Mouse (Mus musculus): ENCODE results near the gene Slirp. TPM values are rescaled to one million over a fixed set of nuclear protein-coding genes. Genes with fewer than 3 reads are reported as not detected.
"Not testable (repeated sequence)": the region's sequence is repeated elsewhere in the genome, so short reads cannot be mapped to it uniquely, and the experiment has no call there.

Gene Slirp
- total RNA-seq, 2 experiments from 2014 or later = 155 to 160 TPM

DNA sequence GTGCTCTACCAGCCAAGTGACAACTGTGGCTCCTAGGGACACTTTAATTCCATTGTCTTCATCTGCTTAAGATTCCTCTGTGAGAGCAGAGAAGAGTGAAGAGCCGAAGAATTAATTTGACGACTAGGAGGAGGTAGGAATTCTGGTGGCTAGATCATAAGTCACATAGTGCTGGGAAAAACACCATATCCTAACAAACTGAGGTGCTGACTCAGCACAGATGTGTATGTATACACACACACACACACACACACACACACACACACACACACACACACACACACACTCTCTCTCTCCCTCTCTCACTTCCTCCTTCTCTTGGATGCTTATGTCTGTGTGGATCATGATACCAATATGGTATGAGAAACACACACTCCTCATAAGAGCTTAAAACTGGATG is 15.4 kb upstream of the Slirp start:
- DNase-seq = no peak

DNA sequence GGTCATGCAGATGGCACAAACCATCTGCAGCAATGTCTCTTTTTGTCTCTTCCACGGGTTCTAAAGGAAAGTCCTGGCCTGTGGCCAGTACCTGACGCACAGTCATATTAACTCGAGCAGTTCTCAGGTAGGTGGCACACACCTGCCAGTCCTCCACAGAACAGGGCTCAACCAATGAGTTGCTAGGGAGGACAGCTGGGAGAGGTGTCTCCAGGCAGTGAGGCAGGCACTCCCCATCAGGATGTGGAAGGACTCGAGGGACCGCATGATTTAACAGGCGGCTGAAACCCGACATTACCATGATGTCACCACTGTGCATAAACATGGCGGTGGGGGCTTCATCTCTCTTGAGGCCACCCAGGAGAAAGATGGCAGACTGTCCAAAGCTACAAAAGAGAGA is 14.8 kb upstream of the Slirp start:
- DNase-seq = no peak

DNA sequence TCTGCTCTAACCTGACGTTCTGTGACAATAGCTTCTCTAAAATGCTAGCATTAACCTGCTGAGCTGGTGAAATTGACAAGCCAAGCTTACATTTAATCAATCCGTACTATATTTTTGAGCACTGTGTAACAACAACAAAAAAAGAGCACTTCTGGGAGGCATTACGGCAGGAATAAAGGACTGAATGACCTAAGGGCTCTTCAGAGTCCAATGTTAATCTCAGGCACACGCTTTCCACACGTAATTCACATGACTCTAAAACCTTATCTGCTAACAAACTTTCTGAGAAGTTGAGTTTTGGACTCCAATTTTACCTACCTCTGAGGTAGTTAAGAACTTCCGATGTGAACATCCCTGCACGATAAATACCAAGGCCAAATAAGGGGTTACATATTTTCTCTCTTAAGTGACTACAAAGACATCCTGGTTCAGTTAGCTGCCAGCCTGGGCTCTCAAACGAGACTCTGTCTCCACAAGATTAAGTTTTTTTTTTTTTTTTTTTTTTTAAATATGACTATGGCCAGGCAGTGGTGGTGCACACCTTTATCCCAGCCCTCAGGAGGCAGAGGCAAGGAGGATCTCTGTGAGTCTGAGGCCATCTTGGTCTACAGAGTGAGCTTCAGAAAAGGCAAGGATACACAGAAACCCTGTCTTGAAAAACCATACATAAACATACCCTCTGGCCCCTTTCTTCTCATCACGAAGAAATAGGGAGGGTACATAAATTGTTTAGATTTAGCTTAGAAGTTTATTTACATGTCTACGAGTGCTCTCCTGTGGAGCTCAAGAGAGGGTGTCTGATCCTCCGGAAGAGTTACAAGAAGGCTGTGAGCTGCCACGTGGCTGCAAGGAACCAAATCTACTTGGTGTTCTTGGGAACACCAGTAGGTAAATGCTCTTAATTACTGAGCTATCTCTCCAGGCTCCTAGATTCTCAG is 1.2 kb upstream of the Slirp start:
- peak in 1 of 2 experiments; percentile 12 for DNase-seq

DNA sequence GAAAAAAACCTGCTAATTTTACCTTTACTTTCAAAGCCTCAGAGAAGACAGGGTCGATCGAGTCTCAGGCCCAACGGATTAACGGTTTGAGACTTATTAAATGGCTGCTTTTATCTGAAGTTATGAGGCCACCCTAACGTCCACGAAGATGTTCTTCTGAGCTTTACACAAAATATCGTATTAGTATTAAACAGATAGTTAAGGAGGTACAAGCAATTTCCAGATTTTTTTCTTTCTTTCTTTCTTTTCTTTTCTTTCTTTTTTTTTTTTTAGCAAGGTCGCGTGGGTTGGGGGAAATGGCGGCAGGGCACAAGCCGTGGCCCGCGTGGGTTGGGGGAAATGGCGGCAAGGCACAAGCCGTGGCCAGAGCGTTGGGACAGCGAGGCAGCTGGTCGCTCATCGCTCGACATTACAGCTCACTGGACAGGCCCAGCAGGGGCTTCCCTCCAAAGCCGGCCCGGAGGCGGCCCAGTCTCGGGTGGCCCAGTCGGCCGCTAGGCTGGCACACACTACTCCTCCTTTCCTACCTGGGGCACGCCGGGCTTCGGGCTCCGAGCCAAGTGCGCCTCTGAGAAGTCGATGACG is 489 bp upstream of the Slirp start:
- DNase-seq = no peak

DNA sequence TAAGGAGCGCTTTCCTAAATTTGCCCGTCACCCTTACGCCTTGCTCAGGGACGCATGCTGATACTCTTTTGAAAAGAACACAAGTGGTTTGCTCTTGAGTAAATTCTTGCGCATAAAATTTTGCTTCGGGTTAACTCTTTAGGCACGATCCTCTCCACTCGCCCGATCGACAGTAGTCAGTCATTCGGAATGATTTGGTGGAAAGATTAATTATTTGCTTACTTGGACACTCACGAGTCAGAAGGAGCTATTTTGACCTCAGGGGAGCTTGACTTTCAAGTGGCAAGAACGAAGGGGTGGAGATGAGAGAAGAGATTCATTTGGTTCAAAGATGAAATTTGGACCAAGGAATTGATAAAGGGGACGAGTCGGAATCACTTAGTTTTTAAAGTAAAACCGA is 515 bp downstream of the Slirp start:
- no peak for DNase-seq

DNA sequence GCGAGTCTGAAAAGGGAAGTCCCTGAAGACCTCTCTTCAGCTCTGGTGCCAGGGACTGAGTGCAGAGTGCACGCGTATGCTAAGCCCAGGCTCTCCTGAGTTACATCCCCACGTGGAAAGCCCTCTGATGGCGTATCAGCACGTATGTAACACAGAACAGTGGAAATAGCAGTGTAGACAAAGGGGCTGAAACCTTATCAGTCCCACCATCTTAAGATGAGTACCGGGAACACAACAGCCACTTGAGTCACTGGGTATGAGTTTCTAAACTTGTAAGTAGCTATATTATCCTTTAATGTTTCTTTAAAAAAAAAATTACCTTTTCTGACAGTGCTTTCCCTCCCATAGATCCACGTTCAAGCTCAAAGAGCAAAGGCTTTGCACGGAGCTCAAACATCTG is 5.8 kb downstream of the Slirp start:
- no peak for DNase-seq

DNA sequence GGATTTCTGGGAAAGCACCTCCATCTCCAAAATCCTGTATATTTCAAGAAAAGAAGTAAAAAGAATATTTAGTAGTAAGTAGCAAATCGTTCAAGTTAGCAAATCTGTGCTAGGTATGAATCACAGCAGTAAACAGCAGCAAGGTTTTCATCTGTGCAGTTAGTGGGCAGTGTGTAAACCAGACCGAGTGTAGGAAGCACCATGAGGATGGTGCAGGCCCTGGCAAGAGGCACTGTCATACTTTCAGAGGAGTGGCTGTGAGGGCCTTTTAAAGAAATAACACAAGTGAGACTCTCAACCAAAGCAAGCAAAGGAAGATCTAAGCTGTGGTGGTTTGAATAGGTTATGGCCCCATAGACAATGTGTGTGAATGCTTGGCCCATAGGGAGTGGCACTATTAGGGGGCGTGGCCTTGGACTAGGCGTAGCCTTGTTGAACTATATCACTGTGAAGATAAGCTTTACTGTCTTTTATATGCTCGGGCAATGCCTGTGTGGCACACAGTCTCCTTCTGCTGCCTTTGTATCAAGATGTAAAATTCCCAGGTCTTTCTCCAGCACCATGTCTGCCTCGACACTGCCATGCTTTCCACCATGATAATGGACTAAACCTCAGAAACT is 21.1 kb downstream of the Slirp start:
- DNase-seq = no peak

DNA sequence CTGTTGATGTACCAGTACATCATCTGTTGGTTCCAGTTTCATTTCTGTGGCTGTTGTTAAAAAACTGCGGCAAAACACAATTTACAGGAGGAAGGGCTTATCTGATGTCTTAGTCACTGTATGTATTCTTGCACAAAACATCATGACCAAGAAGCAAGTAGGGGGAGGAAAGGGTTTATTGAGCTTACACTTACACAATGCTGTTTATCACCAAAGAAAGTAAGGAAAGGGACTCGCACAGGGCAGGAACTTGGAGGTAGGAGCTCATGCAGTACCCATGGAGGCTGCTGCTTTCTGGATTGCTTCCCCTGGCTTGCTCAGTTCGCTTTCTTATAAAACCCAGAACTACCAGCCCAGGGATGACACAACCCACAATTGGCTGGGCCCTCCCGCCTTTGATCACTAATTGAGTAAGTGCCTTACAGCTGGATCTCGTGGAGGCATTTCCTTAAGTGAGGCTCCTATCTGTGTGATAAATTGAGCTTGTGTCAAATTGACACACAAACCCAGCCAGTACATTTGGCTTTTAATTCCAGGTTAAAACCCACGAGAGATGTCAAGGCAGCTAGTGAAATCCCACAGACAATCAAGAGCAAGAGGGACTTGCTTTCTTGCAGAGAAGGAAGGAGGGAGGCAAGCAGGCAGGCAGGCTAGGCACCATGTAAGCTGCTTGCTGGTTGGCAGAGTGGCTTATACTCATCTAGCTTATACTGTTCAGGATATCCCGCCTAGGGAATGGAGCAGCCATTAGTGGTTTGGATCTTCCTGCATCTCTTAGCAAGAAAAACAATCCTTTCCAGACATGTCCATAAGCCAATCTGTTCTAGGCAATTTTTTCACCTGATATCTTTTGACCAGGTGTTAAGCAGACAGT is 26.8 kb downstream of the Slirp start:
- peak; percentile 11 to 19 for DNase-seq

DNA sequence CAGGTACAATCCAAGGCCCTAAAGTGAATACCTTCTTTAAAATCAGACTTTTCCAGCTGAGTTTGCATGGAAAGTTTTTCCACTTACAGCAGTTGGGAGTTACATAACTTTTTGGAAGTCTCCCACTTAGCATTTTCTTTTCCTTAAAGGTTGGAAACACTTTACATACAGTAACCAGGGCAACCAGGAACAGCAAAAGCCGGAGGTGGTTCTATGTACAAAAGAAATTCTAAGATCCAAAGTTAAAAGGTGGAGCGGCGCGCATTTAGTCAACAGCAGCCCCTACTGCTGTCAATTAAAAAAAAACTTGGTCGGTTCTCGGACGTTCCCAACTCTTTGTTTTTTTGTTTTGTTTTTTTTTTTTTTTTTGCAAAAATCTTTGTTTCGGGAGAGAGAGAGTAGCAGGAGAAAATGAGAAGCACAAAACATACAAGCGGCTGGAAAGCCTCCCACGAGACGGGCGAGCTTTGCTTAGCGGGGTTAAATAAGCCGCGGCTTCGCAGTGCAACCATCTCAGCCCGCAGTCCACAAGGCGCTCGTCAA is 27.8 kb downstream of the Slirp start:
- peak in 1 of 2 experiments; percentile 9 for DNase-seq

DNA sequence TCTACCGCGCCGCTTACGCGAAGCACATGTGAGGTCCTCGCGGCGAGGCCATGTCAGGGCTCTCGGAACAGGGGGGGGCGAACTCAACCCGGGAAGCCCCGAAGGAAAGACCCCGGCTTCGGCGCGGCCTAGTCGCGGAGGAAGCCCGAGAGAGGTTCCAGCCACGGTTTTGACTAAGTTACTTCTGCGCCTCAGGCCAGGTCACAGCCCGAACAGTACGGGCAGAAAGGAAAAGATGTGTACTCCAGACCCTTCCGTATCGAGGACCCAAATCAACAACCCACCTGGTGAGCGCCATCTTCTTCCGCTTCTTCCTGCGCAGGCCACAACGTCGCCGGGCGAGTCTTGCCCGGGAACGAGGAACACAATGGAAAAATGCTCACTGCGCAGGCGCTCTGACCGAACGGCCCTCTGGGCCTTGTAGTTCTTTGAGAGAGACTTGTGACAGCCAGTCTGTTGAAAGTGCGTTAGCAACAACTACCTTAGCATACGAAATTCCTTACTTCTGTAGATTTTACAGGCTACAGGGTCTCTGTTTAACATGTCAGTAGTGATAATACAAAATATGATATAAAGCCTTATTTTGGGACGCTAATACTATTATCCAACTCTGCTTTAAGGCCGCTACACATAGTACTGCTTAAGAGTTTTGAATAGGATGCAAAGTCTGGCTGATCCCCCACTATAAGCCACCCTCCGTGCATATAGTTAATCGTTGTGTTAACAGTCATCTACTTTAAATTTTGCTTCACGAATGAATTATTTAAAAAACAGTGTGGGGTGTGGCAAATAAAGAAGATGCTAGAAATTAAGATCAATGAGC is 28.5 kb downstream of the Slirp start, which contains the start of gene Snw1:
Gene Snw1, minus strand, starts transcription at position 311 of the 823 bp plus-strand sequence.
- peak; percentile 96 for DNase-seq

DNA sequence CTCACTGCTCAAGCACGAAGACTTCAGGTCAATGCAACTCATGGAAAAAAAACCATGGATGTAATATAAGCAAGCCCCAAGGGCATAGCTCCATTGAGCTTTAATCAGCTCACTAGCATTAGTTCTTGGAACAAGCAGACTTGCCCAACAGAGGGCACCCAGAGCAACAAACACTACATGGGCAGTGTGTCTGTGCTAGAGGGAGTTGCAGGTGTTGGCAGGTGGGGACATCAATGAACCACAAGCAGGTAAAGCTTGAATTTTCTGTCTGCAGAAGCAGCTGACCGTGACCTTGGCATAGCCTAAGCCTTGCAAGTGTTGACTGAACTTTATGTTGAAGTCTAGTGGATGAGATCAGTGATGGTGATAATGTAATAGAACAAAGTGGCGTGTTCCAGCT is 31.1 kb downstream of the Slirp start:
- DNase-seq = no peak

DNA sequence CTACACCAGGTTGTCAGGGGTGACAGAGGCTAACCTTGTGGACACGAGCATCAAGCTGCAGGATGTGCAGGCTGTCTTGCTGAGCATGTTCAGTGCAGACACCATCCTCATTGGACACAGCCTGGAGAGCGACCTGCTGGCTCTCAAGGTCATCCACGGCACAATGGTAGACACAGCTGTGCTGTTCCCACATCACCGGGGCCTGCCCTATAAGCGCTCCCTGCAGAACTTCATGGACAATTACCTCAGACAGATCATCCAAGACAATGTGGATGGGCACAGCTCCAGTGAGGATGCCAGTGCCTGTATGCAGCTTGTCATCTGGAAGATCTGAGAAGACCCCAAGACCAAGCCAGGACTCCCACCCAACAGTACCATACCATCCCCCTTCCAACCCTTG is 38.8 kb downstream of the Slirp start:
- DNase-seq = not testable (repeated sequence)

DNA sequence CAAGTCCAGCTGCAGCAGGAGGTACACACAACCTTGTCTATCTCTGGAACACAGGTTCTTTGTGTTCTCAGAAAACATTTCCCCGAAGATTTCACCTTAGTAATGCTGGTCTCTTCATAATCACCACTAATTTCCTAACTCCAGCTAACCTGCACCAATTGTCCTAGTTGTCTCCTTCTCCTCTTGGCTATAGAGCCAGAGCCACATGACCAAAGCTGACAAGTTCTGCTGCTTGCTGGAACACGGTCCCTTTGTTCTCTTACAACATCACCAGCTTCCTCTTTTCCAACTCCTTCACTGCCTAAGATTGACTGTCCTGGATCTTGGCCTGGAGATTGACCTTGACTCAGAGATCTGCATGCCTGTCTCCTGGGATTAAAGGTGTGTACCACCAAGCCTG is 45.0 kb downstream of the Slirp start:
- DNase-seq = not testable (repeated sequence)

DNA sequence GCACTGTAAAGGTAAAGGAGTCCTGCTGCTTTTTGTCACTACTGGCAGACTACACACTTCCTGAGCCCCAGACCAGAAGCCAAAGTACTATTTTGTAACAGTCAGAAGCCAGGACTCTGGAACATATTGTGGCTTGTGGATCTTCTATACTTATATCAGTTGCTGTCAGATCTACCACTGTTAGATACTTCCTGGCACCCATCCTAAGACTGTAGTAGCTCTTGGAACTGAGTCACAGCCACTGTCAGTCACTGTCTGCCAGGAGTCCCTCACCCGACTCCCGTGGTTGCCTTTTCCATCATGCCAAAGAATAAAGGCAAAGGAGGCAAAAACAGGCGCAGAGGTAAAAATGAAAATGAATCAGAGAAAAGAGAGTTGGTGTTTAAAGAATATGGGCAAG is 50.7 kb downstream of the Slirp start, which contains the start of gene Gm5788:
Gene Gm5788, plus strand, starts transcription at position 301 of the 400 bp plus-strand sequence.
- not testable (repeated sequence) for DNase-seq

Small RNA genes within 50 kb of the gene (microRNA-seq; reads per million reads assigned to microRNA genes)
- gene Mir3068 = 183 reads per million, percentile 57 among the genes with 10 or more reads in this experiment

Other genes with a start within 250 kb of the Slirp start
- gene Samd15, start 244.2 kb upstream of the Slirp start, total RNA-seq (2021) = 1 to 10 TPM; 1.6 to 2.0 TPM
- 10 to 100 TPM; 28.6 to 35.0 TPM for gene Tmed8, start 243.4 kb upstream of the Slirp start, total RNA-seq (2021)
- under 1 TPM; 0.33 to 0.66 TPM for gene Noxred1, start 205.2 kb upstream of the Slirp start, total RNA-seq (2021)
- 10 to 100 TPM; 34.4 to 37.4 TPM for gene Vipas39, start 177.6 kb upstream of the Slirp start, total RNA-seq (2021)
- 100 to 1,000 TPM; 154 to 214 TPM for gene Ahsa1, start 177.4 kb upstream of the Slirp start, total RNA-seq (2021)
- under 1 TPM; 0.13 to 0.17 TPM for gene Ism2, start 144.2 kb upstream of the Slirp start, total RNA-seq (2021)
- gene Sptlc2, start 55.5 kb upstream of the Slirp start, total RNA-seq (2021) = 100 to 1,000 TPM; 190 to 286 TPM
- 10 to 100 TPM; 21.5 to 24.2 TPM for gene Alkbh1, start 121 bp downstream of the Slirp start, total RNA-seq (2021)
- 10 to 100 TPM; 70.1 to 77.9 TPM for gene Snw1, start 28.4 kb downstream of the Slirp start, total RNA-seq (2021)
- gene Gm5788, start 50.8 kb downstream of the Slirp start, total RNA-seq (2021) = not detected
- not detected for gene Gm8300, start 70.4 kb downstream of the Slirp start, total RNA-seq (2021)
- gene Oog1, start 158.8 kb downstream of the Slirp start, total RNA-seq (2021) = not detected
- gene Gm4027, start 175.0 kb downstream of the Slirp start, total RNA-seq (2021) = not detected
- not detected for gene Gm16381, start 200.7 kb downstream of the Slirp start, total RNA-seq (2021)